Mouse (Mus musculus): Measurements from ENCODE around the gene Cd38. TPM values are rescaled to one million over a fixed set of nuclear protein-coding genes. Genes with fewer than 3 reads are reported as not detected.

Cd38 gene
- 0.93 and 3.3 TPM in 2 replicates for polyA plus RNA-seq (2014; fragmentation: Nextera tagmentation; extraction: Ambion mirVana)

DNA sequence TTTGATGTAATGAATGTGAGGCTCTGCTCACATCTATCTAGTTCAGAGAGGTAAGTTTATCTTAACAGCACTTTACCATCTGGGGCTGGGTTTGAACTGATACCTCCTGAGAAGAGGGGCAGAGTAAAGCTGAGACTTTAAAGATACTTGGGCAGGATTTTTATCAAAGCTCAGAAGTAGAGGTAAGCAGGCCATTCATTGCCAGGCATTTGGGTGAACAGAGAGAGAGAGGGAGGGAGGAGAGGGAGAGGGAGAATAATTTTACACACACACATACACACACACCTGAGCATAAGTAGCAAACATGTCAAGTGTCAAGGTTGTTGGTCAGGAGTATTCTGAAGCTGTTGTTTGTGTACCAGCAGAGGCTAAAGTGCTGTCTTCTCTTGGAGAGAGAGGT is at the start of gene Cd38:
Gene Cd38 (plus strand): TSS at position 301 of the 400 bp plus-strand sequence.
- Histone ChIP-seq H3K36me3 (ENCODE audit: control insufficient read depth, insufficient read depth, low read length) (no peaks in the 10 kb centered on the region), H3K9ac (replicated peaks; ENCODE audit: low read length) (peak within 1 kb of the TSS; percentile 23; the same call in 1 of the 2 replicates), H3K4me2 (ENCODE audit: low read length) (peak within 1 kb of the TSS; percentile 67), H3K4me1 (ENCODE audit: control insufficient read depth, insufficient read depth, low read length) (peaks cover 8% of the 10 kb centered on the region; the same call in 1 of the 2 replicates), H3K9me3 (ENCODE audit: control insufficient read depth, low read length) (no peaks in the 10 kb centered on the region), H3K27me3 (ENCODE audit: control insufficient read depth, insufficient read depth, low read length) (no peaks in the 10 kb centered on the region), H3K4me3 (replicated peaks; ENCODE audit: low read depth, low read length) (peak within 1 kb of the TSS; percentile 29), H3K27ac (replicated peaks; ENCODE audit: low read depth, low read length) (no peak within 1 kb of the TSS)
- ATAC-seq (ENCODE audit: low FRiP score, low TSS enrichment) (no peak), DNase-seq (no peak)

DNA sequence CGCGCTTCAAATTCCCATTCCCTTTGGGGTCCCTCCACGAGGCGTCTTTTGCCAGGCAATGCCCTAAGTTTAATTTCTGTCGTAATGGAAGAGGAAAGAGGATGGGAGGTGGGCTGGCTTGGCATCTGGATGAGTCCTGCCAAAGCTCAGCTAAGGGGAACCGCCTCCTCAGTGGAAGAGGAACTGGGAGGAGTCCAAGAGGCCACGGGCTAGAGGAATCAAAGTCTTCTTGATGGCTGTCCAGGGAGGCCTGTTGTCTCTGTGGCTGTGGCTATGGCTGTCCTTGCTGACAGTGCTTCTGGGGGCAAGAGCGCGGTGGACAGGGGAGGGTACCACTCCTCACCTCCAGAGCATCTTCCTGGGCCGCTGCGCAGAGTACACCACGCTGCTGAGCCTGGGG is 49.7 kb upstream of the Cd38 start, which contains the start of gene Bst1:
Gene Bst1 (plus strand): TSS at position 191 of the 400 bp plus-strand sequence.
- WGBS = 47% methylated on average over 12 of the region's 12 CpGs
- ATAC-seq (ENCODE audit: low FRiP score, low TSS enrichment) = no peak
- Histone ChIP-seq H3K4me3 (replicated peaks; ENCODE audit: low read depth, low read length) (no peak within 1 kb of the TSS), H3K27me3 (ENCODE audit: control insufficient read depth, insufficient read depth, low read length) (no peaks in the 10 kb centered on the region), H3K27ac (replicated peaks; ENCODE audit: low read depth, low read length) (no peak within 1 kb of the TSS), H3K9me3 (ENCODE audit: control insufficient read depth, low read length) (no peaks in the 10 kb centered on the region), H3K9ac (replicated peaks; ENCODE audit: low read length) (no peak within 1 kb of the TSS), H3K4me2 (ENCODE audit: low read length) (no peak within 1 kb of the TSS), H3K4me1 (ENCODE audit: control insufficient read depth, insufficient read depth, low read length) (no peaks in the 10 kb centered on the region), H3K36me3 (ENCODE audit: control insufficient read depth, insufficient read depth, low read length) (no peaks in the 10 kb centered on the region)
- DNase-seq = no peak

DNA sequence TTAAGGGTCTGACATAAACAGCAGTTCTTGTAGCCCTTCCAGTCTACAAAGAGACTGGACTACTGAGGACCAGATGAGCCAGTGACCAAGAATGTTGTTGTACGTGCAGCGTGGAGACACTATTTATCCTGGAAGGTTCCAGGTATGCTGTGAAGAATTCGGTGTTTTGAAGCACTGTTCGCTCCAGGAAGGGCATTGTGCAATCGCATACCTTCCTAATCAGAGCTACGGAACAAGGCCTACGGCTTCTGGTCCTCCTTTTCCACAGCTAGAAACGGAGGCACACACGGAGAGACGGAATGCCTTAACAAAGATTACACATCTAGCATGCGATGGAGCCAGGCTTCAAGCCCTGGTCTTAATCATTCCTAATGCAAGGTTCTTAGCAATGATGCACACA is 47.6 kb upstream of the Cd38 start:
- H3K4me3 ChIP-seq (replicated peaks; ENCODE audit: low read depth, low read length) = no peak overlapping the region
- no peaks in the 10 kb centered on the region for H3K36me3 ChIP-seq (ENCODE audit: control insufficient read depth, insufficient read depth, low read length)
- H3K27me3 ChIP-seq (ENCODE audit: control insufficient read depth, insufficient read depth, low read length) = no peaks in the 10 kb centered on the region
- no peaks in the 10 kb centered on the region for H3K4me1 ChIP-seq (ENCODE audit: control insufficient read depth, insufficient read depth, low read length)
- ATAC-seq (ENCODE audit: low FRiP score, low TSS enrichment) = no peak
- H3K27ac ChIP-seq (replicated peaks; ENCODE audit: low read depth, low read length) = no peak overlapping the region
- no peak for DNase-seq
- H3K9me3 ChIP-seq (ENCODE audit: control insufficient read depth, low read length) = no peaks in the 10 kb centered on the region
- WGBS = 94% methylated on average over 11 of the region's 11 CpGs
- H3K9ac ChIP-seq (replicated peaks; ENCODE audit: low read length) = no peak overlapping the region
- no peak overlapping the region for H3K4me2 ChIP-seq (ENCODE audit: low read length)

- H3K9me3 ChIP-seq (ENCODE audit: control insufficient read depth, low read length) = no peaks in the 10 kb centered on the region
- H3K36me3 ChIP-seq (ENCODE audit: control insufficient read depth, insufficient read depth, low read length) = no peaks in the 10 kb centered on the region
- H3K27me3 ChIP-seq (ENCODE audit: control insufficient read depth, insufficient read depth, low read length) = no peaks in the 10 kb centered on the region
- DNase-seq = no peak
- H3K9ac ChIP-seq (replicated peaks; ENCODE audit: low read length) = no peak within 1 kb of the TSS
- no peak within 1 kb of the TSS for H3K4me2 ChIP-seq (ENCODE audit: low read length)
- no peak for ATAC-seq (ENCODE audit: low FRiP score, low TSS enrichment)
- 84% methylated on average over 19 of the region's 19 CpGs for WGBS
- H3K4me3 ChIP-seq (replicated peaks; ENCODE audit: low read depth, low read length) = no peak within 1 kb of the TSS
- no peaks in the 10 kb centered on the region for H3K4me1 ChIP-seq (ENCODE audit: control insufficient read depth, insufficient read depth, low read length)
- no peak within 1 kb of the TSS for H3K27ac ChIP-seq (replicated peaks; ENCODE audit: low read depth, low read length)
Observed at GRCm38 (mm10) chr5:43821538-43821937, 46.8 kb upstream of the Cd38 start, which contains the start of gene Fbxl5. Gene Fbxl5 (minus strand): TSS chr5:43821638.

DNA sequence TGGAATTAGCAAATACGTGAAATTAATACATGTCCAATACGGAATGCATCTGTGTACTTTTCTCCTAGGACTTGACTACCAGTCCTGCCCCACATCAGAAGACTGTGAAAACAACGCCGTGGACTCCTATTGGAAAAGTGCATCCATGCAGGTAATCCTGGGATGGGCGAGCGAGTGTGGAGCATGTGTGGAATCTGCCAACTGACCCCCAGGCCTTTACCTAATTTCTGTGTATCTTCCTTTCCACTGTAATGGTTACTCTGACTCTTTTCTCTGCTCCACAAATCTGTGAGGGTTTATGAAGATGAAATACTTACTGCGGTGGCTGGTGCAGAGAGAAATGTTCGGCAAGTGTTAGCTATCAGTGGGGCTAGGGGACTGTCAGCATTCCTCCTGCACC is 46.2 kb upstream of the Cd38 start:
- Histone ChIP-seq H3K4me3 (replicated peaks; ENCODE audit: low read depth, low read length) (no peak overlapping the region), H3K36me3 (ENCODE audit: control insufficient read depth, insufficient read depth, low read length) (no peaks in the 10 kb centered on the region), H3K27ac (replicated peaks; ENCODE audit: low read depth, low read length) (no peak overlapping the region), H3K9ac (replicated peaks; ENCODE audit: low read length) (no peak overlapping the region), H3K9me3 (ENCODE audit: control insufficient read depth, low read length) (no peaks in the 10 kb centered on the region), H3K4me1 (ENCODE audit: control insufficient read depth, insufficient read depth, low read length) (no peaks in the 10 kb centered on the region), H3K4me2 (ENCODE audit: low read length) (no peak overlapping the region), H3K27me3 (ENCODE audit: control insufficient read depth, insufficient read depth, low read length) (no peaks in the 10 kb centered on the region)
- ATAC-seq (ENCODE audit: low FRiP score, low TSS enrichment) (no peak), DNase-seq (no peak)
- WGBS = 65% methylated on average over 8 of the region's 8 CpGs

DNA sequence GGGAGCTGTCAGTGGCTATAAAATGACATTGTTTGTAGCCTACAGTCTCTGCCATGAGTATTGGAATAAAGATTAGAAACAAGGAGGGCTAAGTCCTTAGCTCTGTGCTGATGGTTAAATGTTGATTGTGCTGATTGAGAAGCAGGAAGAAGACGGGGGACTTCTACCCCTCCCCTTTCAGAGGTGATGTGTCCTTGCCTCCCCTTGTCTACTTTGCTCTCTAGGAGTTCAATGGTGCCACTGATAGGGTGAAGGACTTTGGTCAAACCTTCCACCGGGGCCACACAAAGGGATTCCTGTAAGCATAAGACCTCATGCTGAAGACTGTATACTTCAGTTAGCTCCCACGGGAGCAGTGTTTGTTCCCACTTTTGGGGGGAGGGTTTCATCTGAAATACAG is 45.5 kb upstream of the Cd38 start:
- Histone ChIP-seq H3K9me3 (ENCODE audit: control insufficient read depth, low read length) (no peaks in the 10 kb centered on the region), H3K4me1 (ENCODE audit: control insufficient read depth, insufficient read depth, low read length) (no peaks in the 10 kb centered on the region), H3K4me2 (ENCODE audit: low read length) (no peak overlapping the region), H3K9ac (replicated peaks; ENCODE audit: low read length) (no peak overlapping the region), H3K4me3 (replicated peaks; ENCODE audit: low read depth, low read length) (no peak overlapping the region), H3K27me3 (ENCODE audit: control insufficient read depth, insufficient read depth, low read length) (no peaks in the 10 kb centered on the region), H3K36me3 (ENCODE audit: control insufficient read depth, insufficient read depth, low read length) (no peaks in the 10 kb centered on the region), H3K27ac (replicated peaks; ENCODE audit: low read depth, low read length) (no peak overlapping the region)
- ATAC-seq (ENCODE audit: low FRiP score, low TSS enrichment) (no peak), DNase-seq (no peak)
- 88% methylated on average over 3 of the region's 3 CpGs for WGBS

- Histone ChIP-seq H3K36me3 (ENCODE audit: control insufficient read depth, insufficient read depth, low read length) (no peaks in the 10 kb centered on the region), H3K27me3 (ENCODE audit: control insufficient read depth, insufficient read depth, low read length) (no peaks in the 10 kb centered on the region), H3K4me1 (ENCODE audit: control insufficient read depth, insufficient read depth, low read length) (no peaks in the 10 kb centered on the region), H3K27ac (replicated peaks; ENCODE audit: low read depth, low read length) (no peak overlapping the region), H3K9ac (replicated peaks; ENCODE audit: low read length) (no peak overlapping the region), H3K4me3 (replicated peaks; ENCODE audit: low read depth, low read length) (no peak overlapping the region), H3K9me3 (ENCODE audit: control insufficient read depth, low read length) (no peaks in the 10 kb centered on the region), H3K4me2 (ENCODE audit: low read length) (no peak overlapping the region)
- ATAC-seq (ENCODE audit: low FRiP score, low TSS enrichment) = no peak
- DNase-seq = no peak
- WGBS = 85% methylated on average over 3 of the region's 3 CpGs
Observed at GRCm38 (mm10) chr5:43824580-43824979, 43.8 kb upstream of the Cd38 start.

DNA sequence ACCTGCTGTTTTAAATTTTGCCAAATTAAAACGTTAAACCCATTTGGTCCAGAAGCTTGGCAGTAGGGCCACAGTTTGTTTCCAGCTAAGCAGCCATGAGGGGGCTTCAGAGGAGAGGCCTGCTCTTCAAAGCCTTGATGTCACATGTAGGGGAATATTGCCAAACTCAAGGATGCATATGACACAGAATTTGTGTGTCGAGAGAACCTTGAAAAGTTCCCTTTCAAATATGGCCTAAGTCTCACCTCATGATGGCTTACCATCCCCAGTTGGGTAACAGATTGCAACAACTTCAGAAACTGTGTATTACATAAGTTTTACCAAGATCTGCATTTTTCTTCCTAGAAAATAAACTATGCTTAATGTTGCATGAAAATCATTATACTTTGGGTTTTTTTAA is 41.5 kb upstream of the Cd38 start:
- H3K36me3 ChIP-seq (ENCODE audit: control insufficient read depth, insufficient read depth, low read length) = no peaks in the 10 kb centered on the region
- WGBS = 88% methylated on average over 2 of the region's 2 CpGs

GRCm38 (mm10) chr5:43827366-43827765 is 41.0 kb upstream of the Cd38 start:
- Histone ChIP-seq H3K4me3 (replicated peaks; ENCODE audit: low read depth, low read length) (no peak overlapping the region), H3K36me3 (ENCODE audit: control insufficient read depth, insufficient read depth, low read length) (no peaks in the 10 kb centered on the region), H3K27me3 (ENCODE audit: control insufficient read depth, insufficient read depth, low read length) (no peaks in the 10 kb centered on the region), H3K4me2 (ENCODE audit: low read length) (no peak overlapping the region), H3K9me3 (ENCODE audit: control insufficient read depth, low read length) (no peaks in the 10 kb centered on the region), H3K9ac (replicated peaks; ENCODE audit: low read length) (no peak overlapping the region), H3K27ac (replicated peaks; ENCODE audit: low read depth, low read length) (no peak overlapping the region), H3K4me1 (ENCODE audit: control insufficient read depth, insufficient read depth, low read length) (no peaks in the 10 kb centered on the region)
- ATAC-seq (ENCODE audit: low FRiP score, low TSS enrichment) = no peak
- no peak for DNase-seq
- WGBS = 86% methylated on average over 9 of the region's 9 CpGs

More for the DNA sequence above, 41.5 kb upstream of the Cd38 start:
- Histone ChIP-seq H3K9me3 (ENCODE audit: control insufficient read depth, low read length) (no peaks in the 10 kb centered on the region), H3K4me1 (ENCODE audit: control insufficient read depth, insufficient read depth, low read length) (no peaks in the 10 kb centered on the region), H3K27ac (replicated peaks; ENCODE audit: low read depth, low read length) (no peak overlapping the region), H3K9ac (replicated peaks; ENCODE audit: low read length) (no peak overlapping the region), H3K4me3 (replicated peaks; ENCODE audit: low read depth, low read length) (no peak overlapping the region), H3K27me3 (ENCODE audit: control insufficient read depth, insufficient read depth, low read length) (no peaks in the 10 kb centered on the region), H3K4me2 (ENCODE audit: low read length) (no peak overlapping the region)
- no peak for ATAC-seq (ENCODE audit: low FRiP score, low TSS enrichment)
- DNase-seq = no peak
